Mouse (Mus musculus) lung, postnatal 14 days (tissue): ENCODE measurements around the gene C1qtnf6.

Source experiments
- DNase-seq: peaks from one replicate; pipeline ENCODE4 v3.0.0; 2021

The C1qtnf6 gene

DNA sequence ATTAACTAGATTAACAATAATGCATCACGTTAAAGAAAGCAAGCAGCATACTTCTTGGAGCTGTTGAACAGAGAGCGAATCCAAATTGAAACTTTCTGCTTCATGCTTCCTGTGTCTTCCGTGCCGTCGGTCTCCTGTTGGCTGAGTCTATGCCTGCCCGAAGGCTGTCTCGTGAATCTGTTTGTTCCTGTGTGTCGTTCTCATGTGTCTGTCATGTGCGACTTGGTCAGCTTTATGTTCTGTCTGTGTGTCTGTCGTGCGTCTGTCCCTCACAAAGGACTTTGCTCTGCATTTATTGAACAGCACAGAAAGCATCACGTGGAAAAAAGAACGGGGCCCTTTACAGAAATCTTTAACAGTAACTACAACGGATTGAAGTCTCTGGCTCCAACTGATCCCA, 18.2 kb downstream of the C1qtnf6 start:
- DNase-seq: no peak

GRCm38 (mm10) chr15:78511951-78512350, 19.3 kb downstream of the C1qtnf6 start:
- DNase-seq: no peak

- no peak for DNase-seq
These were observed 20.5 kb downstream of the C1qtnf6 start for GRCm38 (mm10) chr15:78510736-78511135.

DNA sequence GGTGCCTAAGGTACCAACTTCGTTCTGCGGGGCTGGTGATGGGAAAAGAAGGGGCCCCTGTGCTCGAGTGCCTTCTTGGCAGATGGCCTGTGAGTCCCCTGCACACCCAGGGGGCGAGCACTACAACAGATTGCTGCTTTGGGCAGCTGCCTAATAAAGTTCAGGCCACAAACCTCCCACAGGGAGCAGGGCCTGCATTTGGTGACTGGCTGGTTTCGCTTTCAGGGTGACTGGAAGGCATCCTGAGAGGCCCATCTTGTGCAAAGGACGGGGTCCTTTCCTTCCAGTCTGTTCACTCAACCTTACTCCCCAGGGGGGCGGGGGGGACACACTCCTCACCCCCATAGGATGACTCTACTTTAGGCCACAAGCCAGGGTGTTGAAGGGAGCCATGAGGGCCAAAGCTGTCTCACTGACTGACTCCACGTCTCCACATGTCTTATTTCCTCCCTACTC, 21.1 kb downstream of the C1qtnf6 start:
- no peak for DNase-seq

DNA sequence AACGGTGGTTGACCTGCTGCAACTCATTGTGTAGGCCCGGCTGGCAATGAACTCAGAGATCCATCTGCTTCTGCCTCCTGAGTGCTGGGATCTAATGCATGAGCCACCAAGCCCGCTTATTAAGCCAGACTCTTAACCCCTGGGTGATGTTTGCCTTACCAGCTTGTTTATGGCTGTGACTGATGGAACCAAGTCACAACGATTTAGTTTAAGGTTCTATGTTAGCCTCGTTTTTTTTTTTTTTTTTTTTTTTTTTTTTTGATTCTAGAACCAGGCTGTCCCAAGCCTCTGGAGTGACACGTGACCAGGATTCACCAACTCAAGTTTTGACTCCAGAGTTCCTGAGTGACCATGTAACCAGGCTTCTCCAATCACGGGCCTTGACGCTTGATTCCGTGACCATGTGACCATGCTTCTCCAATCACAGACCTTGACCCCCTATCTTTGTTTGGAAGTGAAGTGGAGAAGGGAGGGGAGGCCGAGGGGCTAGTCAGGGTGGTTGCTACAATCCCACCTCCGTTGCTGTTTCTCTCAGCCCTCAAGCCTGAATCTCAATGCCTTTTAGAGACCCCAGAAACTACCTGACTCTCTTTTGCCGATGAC, 21.8 kb downstream of the C1qtnf6 start:
- DNase-seq: no peak

GRCm38 (mm10) chr15:78508443-78508842, 22.8 kb downstream of the C1qtnf6 start:
- DNase-seq: no peak

DNA sequence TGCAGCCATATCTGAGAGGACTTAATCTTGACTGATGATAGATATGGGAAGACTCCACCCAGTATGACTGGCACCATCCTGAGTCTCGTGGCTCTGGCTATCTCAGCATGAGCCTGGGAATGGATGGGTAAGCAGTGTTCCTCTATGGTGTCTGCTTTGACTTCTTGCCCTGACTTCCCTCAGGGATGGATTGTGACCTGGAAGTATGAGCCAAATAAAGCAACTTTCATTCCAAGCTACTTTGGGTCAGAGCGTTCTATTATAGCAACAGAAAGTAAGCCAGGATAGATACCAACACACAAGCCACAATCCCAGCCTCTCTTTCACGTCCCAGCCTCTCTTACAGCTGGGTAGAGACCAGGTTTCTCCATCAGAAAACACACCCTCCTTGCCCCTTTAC, 25.7 kb downstream of the C1qtnf6 start:
- DNase-seq: no peak

- no peak for DNase-seq
These were observed 26.4 kb downstream of the C1qtnf6 start for GRCm38 (mm10) chr15:78504816-78505215.

DNA sequence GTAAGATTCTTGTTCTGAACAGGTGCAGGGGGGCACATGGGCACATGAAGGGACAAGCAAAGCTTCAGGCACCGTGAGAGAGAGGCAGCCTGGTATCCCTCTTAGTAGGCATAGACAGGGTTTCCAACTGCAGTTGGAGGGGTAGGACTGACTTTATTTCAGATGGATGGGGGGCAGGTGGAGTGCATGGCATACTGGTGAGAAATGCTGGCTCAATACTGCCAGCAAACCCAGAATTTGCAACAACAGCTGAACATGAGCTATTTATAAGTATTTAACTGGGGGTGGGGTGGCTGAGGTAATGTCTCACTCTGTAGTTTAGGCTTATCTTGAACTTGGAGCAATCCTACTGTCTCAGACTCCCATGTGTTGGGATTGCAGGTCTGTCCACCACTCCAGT, 27.2 kb downstream of the C1qtnf6 start:
- DNase-seq: no peak

DNA sequence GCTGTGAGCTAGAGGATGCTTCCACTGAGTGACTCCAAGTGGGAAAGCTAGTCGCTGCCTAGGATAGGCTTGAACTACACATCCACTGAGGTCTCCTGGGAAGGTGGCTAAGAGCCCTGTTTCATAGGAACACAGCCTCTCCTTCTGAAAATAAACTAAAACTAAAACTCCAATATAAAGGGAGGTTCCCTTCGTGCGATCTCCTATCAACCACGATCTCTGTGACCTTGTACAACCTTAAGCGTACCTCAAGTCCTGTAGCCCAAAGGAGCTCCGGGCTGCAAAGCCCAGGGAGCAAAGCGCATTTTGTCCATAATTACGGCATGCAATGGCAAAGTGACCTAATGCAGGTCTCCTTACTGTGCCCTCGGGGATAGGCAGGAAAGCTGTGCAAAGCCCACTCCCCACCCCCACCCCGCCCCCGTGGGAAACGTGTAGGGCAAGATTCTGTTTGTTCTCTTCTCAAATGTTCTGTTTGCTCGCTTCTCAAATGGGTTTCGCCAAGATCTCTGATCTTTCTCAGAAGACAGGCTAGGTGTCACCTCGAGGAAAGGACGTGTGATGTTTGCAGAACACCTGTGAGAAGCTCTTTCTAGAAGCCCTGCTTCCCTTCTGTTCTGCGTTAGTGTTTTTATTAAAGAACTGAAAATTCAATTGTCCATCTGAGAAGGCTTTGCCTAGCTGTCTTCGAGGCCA, 28.6 kb downstream of the C1qtnf6 start:
- no peak for DNase-seq

GRCm38 (mm10) chr15:78494968-78495406, 36.2 kb downstream of the C1qtnf6 start, which contains the start of gene Il2rb:
Gene Il2rb, minus strand, starts transcription at chr15:78495271.
- DNase-seq: no peak

DNA sequence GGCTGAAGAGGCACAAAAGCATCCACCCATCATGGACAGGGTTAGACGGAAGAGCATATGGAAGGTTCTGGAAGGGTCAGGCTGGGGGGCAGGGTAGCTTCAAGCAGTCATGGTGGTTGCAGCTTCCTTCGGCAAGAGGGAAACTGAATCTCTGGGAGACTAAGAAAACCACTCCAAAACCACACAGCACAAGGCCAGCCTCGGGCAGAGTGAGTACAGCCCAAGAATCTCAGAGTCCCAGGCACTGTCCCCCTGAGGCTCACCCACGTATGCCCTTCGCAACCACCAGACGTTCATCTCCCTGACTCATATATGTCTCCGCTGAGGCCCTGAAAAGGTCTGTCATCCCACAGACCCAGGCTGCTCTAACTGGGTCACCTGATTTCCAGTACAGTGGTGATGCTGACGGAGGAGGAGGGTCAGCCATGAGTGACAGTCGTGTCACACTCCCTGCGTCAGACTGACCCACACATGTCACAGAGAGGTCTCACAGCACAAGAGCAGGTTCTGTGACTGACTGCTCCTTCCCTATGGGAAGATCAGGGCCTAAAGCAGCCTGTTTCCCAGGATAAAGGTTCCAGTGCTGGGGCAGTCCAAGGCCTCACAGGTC, 37.7 kb downstream of the C1qtnf6 start:
- DNase-seq: no peak

DNA sequence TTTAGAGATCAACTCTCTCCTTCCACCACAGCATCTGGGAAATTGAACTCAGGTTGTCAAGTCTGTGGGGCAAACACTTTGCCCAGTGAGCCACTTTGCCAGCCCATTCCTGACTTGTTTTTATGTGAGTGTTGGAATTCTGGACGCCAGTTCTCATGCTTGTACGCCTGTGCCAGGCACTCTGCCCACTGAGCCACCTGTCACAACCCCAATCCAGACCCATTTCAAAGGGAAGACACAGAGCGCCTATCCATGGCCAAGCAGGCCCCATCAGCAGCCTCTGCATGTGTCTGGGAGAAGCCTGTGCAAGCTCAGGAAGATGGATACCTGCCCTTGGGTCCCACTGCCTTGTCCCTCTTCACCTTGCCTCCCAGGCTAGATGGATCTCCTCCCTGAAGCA, 39.9 kb downstream of the C1qtnf6 start:
- DNase-seq: no peak

GRCm38 (mm10) chr15:78489906-78490305, 41.3 kb downstream of the C1qtnf6 start:
- no peak for DNase-seq

DNA sequence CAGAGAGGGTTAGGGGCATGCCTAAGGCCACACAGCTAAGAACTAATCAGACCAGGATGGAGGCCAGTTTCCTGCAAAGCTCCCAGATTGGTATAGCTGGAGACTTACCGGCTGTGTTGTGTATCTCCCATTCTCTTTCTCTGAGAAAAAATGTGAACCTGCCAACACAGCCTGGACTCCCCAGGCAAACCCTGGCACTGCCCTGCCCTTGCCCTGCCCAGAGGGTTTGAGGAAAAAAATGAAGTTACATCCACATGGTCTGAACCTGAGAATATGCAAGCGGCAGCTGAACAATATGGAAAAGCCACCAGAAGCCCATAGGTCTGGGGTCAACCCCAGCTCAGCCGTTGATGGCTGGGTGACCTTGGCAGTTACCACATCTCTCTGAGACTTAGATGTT, 42.0 kb downstream of the C1qtnf6 start:
- DNase-seq: no peak

DNA sequence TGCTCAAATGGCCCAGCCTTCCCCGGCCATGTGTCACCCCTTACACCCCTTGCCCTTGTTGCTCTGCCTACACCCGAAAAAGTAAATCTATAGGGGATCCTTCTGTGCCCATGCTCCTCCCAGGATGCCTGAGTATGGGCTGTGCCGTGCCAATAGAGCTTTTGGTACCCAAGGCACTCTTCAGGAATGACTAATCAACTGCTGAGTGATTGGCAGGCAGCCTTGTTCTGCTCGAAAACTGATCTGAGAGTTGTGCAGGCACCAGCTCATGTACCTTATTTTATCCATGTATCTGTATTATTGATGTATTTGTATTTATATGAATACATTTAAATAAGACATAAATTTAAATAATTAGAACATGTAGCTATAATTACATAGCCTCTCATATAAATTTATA, 44.1 kb downstream of the C1qtnf6 start:
- no peak for DNase-seq

DNA sequence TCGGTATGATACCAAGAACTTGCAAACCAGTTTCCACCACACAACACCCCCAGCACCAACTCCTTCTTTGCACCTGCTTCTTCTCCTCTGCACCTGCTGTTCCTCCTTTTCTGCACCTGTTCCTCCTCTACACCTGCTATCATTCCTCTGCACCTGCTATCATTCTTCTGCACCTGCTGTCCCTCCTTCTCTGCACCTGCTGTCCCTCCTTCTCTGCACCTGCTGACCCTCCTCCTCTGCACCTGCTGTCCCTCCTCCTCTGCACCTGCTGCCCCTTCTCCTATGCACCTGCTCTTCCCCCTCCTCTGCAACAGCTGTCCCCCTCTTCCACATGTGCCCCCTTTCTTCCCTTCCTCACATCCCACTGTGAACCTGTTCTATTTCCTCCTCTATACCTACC, 44.7 kb downstream of the C1qtnf6 start:
- DNase-seq: no peak

DNA sequence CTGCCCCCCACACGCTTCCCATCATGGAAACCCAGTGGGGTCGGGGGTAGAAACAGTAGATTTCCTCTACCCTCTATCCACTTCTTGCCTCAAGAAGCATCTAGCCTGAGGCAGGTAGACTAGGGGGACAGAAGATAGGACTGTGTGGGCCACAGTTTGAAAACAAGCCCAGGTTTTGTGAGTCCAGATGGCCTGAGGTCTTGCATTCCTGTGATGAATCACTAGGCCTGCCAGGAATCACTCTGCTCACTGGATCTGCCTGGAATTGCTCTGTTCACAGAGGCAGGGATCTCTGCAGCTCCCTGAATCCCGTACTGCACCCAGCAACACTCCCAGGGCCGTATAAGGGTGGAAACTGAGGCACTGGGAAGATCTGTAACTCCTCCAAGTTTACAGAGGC, 47.9 kb downstream of the C1qtnf6 start:
- no peak for DNase-seq

- no peak for DNase-seq
These were observed 48.7 kb downstream of the C1qtnf6 start for GRCm38 (mm10) chr15:78482518-78482917.

GRCm38 (mm10) chr15:78481448-78482000, 49.7 kb downstream of the C1qtnf6 start:
- DNase-seq: no peak

DNA sequence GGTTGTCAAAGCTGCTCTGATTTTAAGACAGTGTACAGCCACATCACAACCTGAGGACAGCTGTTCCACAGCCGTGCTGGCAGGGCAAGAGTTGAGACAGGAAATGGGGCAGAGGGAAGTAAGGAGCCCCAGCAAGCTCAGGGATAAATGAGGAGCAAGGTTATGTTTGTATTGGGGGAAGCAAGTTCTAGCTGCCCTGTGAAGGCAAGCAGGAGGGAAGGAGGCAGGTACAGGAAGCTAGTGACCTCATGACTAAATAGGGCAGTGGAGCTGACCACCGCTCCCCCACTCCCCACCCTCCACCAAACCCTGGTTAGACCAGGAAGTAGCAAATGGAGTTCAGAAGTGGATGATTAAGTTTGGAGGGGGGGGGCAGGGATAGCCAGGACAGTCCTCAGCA, 50.2 kb downstream of the C1qtnf6 start:
- no peak for DNase-seq

DNA sequence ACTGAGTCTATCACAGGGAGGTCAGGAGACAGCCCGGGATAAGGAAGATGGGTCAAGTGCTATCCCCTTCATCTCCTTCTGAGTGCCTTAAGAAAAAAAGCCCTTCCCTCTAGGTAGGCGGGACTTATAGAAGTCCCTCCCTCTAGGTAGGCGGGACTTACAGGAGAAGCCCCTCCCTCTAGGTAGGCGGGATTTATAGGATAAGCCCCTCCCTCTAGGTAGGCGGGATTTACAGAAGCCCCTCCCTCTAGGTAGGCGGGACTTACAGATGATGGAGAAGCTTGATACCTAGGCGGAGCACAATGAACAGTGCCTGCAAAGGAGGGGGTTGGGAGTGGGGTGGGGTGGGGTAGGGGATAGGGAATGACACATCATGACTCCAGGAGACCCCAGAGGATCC, 51.1 kb downstream of the C1qtnf6 start:
- no peak for DNase-seq

- DNase-seq: no peak
These were observed 51.7 kb downstream of the C1qtnf6 start for GRCm38 (mm10) chr15:78479470-78479869.

DNA sequence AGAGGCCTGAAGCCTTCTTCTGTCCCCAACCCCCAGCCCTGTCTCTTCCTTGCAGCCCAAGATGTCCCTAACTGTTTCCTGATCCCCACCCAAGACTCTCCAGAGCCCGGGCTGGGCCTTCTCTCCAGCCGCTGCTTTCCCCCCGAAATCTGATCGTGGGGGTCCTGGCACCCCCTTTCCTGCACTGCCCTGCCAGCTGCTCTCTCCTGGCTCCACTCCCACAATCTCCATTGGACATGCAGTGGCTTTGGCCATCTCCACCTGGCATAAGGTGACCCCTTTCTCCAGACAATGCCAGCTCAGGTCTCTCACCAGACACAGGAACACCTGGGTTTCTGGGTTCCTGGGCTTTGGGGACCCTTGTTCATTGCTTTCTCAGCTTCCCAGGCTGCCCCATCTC, 53.1 kb downstream of the C1qtnf6 start:
- DNase-seq: no peak
